Mouse (Mus musculus) stomach, adult 2 months (tissue): ENCODE data around the gene Tmem246. TPM values are rescaled to one million over a fixed set of nuclear protein-coding genes. Genes with fewer than 3 reads are reported as not detected.

Source experiments
- polyA plus RNA-seq: library from polyadenylated mRNA; depleted of rRNA; stranded (reverse); fragments of >200 nt; gene quantifications from 2 replicates; pipeline ENCODE4 v1.2.3, GENCODE M21; 2012; rRNA removed

The Tmem246 gene
- 66.6 and 119 TPM in 2 replicates for polyA plus RNA-seq

GRCm38 (mm10) chr4:49597183-49598100 is at the start of gene Tmem246:
TSS of gene Tmem246 (minus strand) at chr4:49597876.

GRCm38 (mm10) chr4:49631319-49632138 is 33.9 kb upstream of the Tmem246 start, which contains the start of gene Rnf20:
TSS of gene Rnf20 (plus strand) at chr4:49632006.

GRCm38 (mm10) chr4:49549383-49549782 is 48.3 kb downstream of the Tmem246 start, which contains the start of gene Aldob:
TSS of gene Aldob (minus strand) at chr4:49549546.

Other genes starting within 250 kb of the Tmem246 start
- gene Acnat2, start 189.7 kb downstream of the Tmem246 start, polyA plus RNA-seq, result not detected in 2 replicates
- 0.74 and 1.1 TPM in 2 replicates for gene Acnat1, start 124.0 kb downstream of the Tmem246 start, polyA plus RNA-seq
- gene Baat, start 91.3 kb downstream of the Tmem246 start, polyA plus RNA-seq, result not detected in 2 replicates
- gene Mrpl50, start 76.8 kb downstream of the Tmem246 start, polyA plus RNA-seq, result 0.12 and 0.48 TPM in 2 replicates
- 0.04 and 0.17 TPM in 2 replicates for gene Zfp189, start 76.7 kb downstream of the Tmem246 start, polyA plus RNA-seq
- 1.9 and 2.4 TPM in 2 replicates for gene Aldob, start 48.3 kb downstream of the Tmem246 start, polyA plus RNA-seq
- 6.2 and 7.3 TPM in 2 replicates for gene Rnf20, start 34.1 kb upstream of the Tmem246 start, polyA plus RNA-seq
- not detected in 2 replicates for gene Ppp3r2, start 84.1 kb upstream of the Tmem246 start, polyA plus RNA-seq
- gene Grin3a, start 247.9 kb upstream of the Tmem246 start, polyA plus RNA-seq, result 0.01 and 0.03 TPM in 2 replicates